Mouse (Mus musculus) adipocyte (in vitro differentiated cells): ENCODE measurements around the gene Abca13.

Source experiments
- DNase-seq: peaks from one replicate; pipeline ENCODE4 v3.0.0-alpha.2; 2016; ENCODE audit warnings: low spot score

Abca13 gene

GRCm38 (mm10) chr11:9705190-9705589 is 513.4 kb downstream of the Abca13 start:
- DNase-seq, result no peak

GRCm38 (mm10) chr11:9727810-9728490 is 536.2 kb downstream of the Abca13 start:
- DNase-seq, result no peak

- DNase-seq, result no peak
Observed at GRCm38 (mm10) chr11:9731300-9731699, 539.6 kb downstream of the Abca13 start.
